Mouse (Mus musculus): ENCODE measurements around the gene Castor1.

Gene Castor1

GRCm38 (mm10) chr11:4207655-4208054 is 10.4 kb upstream of the Castor1 start:
- no peak for DNase-seq

GRCm38 (mm10) chr11:4209556-4209955 is 8.5 kb upstream of the Castor1 start:
- no peak for DNase-seq

GRCm38 (mm10) chr11:4210786-4211185 is 7.2 kb upstream of the Castor1 start:
- no peak for DNase-seq

GRCm38 (mm10) chr11:4213107-4213506 is 4.9 kb upstream of the Castor1 start:
- no peak for DNase-seq

GRCm38 (mm10) chr11:4214572-4214971 is 3.5 kb upstream of the Castor1 start:
- no peak for DNase-seq

- no peak for DNase-seq
Measured at GRCm38 (mm10) chr11:4215061-4215460, 3.0 kb upstream of the Castor1 start.

GRCm38 (mm10) chr11:4216248-4217000 is 1.6 kb upstream of the Castor1 start:
- no peak for DNase-seq

GRCm38 (mm10) chr11:4218637-4219036 is 612 bp downstream of the Castor1 start:
- DNase-seq, result no peak

GRCm38 (mm10) chr11:4219317-4219751 is 1.3 kb downstream of the Castor1 start:
- DNase-seq, result peak; percentile 80

GRCm38 (mm10) chr11:4219908-4220307 is 1.9 kb downstream of the Castor1 start:
- DNase-seq, result no peak

- peak; percentile 74 for DNase-seq
Measured at GRCm38 (mm10) chr11:4220443-4221400, 2.7 kb downstream of the Castor1 start.

- no peak for DNase-seq
Measured at GRCm38 (mm10) chr11:4222046-4222950, 4.3 kb downstream of the Castor1 start.

GRCm38 (mm10) chr11:4223393-4224188 is 5.6 kb downstream of the Castor1 start:
- no peak for DNase-seq

GRCm38 (mm10) chr11:4224223-4224622 is 6.2 kb downstream of the Castor1 start:
- DNase-seq, result no peak

- no peak for DNase-seq
Measured at GRCm38 (mm10) chr11:4226569-4227325, 8.7 kb downstream of the Castor1 start.

- DNase-seq, result no peak
Measured at GRCm38 (mm10) chr11:4228463-4228862, 10.4 kb downstream of the Castor1 start.

GRCm38 (mm10) chr11:4229841-4230240 is 11.8 kb downstream of the Castor1 start:
- DNase-seq, result no peak

GRCm38 (mm10) chr11:4231435-4231834 is 13.4 kb downstream of the Castor1 start:
- DNase-seq, result no peak

- DNase-seq, result no peak
Measured at GRCm38 (mm10) chr11:4232644-4233043, 14.6 kb downstream of the Castor1 start.

- DNase-seq, result no peak
Measured at GRCm38 (mm10) chr11:4235052-4235655, 17.1 kb downstream of the Castor1 start.

Data from embryo, embryonic 11 days (tissue).